Mouse (Mus musculus) brain, embryonic 14.5 days (tissue): ENCODE results near the gene Zc2hc1b.

Source experiments
- CTCF ChIP-seq: fragments of 200-500 bp; IDR thresholded peaks from 2 replicates; pipeline ENCODE4 v1.5.1; 2012; ENCODE audit warnings: inconsistent platforms, mild to moderate bottlenecking, moderate library complexity, borderline replicate concordance; ENCODE audit not compliant: insufficient read depth, insufficient read length; ENCODE audit errors: extremely low read depth
- POLR2A ChIP-seq: fragments of 200-500 bp; IDR thresholded peaks from 2 replicates; pipeline ENCODE4 v1.6.1; 2012; ENCODE audit warnings: mild to moderate bottlenecking, inconsistent platforms, borderline replicate concordance; ENCODE audit not compliant: poor library complexity, insufficient read depth, insufficient read length, severe bottlenecking; ENCODE audit errors: extremely low read depth

GRCm38 (mm10) chr10:13175866-13176265, 2.0 kb downstream of the Zc2hc1b start:
- TF ChIP-seq CTCF (no peak), POLR2A (no peak)
